ENCODE assay signal across 10 mouse cellular contexts in the genomic region with DNA sequence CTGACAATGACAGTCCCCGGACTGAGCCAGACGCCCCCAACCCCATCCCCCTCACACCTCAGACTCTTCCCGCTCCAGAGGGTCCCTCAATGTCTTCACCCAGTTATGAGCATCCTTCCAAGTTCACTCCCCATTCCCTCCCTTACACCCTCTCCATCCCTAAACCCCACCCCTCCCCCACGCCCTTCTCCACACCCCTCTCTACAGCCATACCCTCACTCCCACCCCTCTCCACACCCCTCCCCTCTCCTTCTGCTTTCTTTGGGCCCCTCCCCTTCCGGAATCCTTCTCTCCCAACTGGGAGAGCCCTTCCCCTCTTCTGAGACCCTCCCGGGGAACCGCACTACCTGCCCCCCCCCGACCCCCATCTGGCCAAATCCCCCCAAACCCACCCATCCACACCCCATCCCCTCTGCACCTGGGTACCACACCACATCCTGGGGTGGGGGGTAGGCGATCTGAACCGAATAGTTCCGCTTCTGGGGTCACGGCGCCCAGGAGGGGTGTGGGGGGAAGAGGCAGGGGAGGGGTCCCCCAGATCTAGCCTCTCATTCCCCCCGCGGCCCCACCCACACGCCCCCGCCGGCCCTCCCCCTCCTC. TPM values are rescaled to one million over a fixed set of nuclear protein-coding genes. Genes with fewer than 3 reads are reported as not detected.
A peak's percentile ranks its signal among the peaks of the same experiment; 100 is the strongest.
DNase-seq lines count a peak whose midpoint lies in the region; ATAC-seq lines count a peak whose summit lies in the region.
"Had no signal": no experiment of that assay in that cellular context is flagged by ENCODE, and none has a peak within 500 bp of the region (broad histone marks: within the 10 kb centered on the region; RNA-seq: fewer than 3 reads in every experiment).

No protein-coding gene starts in this region.

- H3K36me3 ChIP-seq in forebrain, embryonic 15.5 days: peaks cover 14% of the 10 kb centered on the region; the same call in 1 of the 2 replicates
- H3K36me3 ChIP-seq in midbrain, embryonic 10.5 days: no peaks in the 10 kb centered on the region
- H3K36me3 ChIP-seq: intestine, embryonic 15.5 days had no signal

- 1% methylated on average over 18 of the region's 18 CpGs for WGBS in forebrain, embryonic 15.5 days
- WGBS in midbrain, embryonic 10.5 days: 7% methylated on average over 18 of the region's 18 CpGs

- DNase-seq in right cerebral cortex, postnatal 4 days: peak; percentile 55
- DNase-seq in right cerebral cortex, postnatal 36 days (ENCODE audit: low spot score in 2 of 2): no peak
- DNase-seq in midbrain, embryonic 10.5 days (ENCODE audit: low spot score): peak; percentile 45
- no peak for DNase-seq in lung, postnatal 4 days
- DNase-seq in cerebellum, adult 11-12 months: no peak
- DNase-seq in layer of hippocampus, postnatal 36 days: no peak
- DNase-seq in spleen, adult 12 weeks (ENCODE audit: low spot score): no peak

- H3K9me3 ChIP-seq in forebrain, embryonic 15.5 days: no peaks in the 10 kb centered on the region
- H3K9me3 ChIP-seq in midbrain, embryonic 10.5 days (replicated peaks): no peaks in the 10 kb centered on the region
- H3K9me3 ChIP-seq: intestine, embryonic 15.5 days had no signal

- no peaks in the 10 kb centered on the region for H3K27me3 ChIP-seq in forebrain, embryonic 15.5 days
- peaks cover 93% of the 10 kb centered on the region for H3K27me3 ChIP-seq in midbrain, embryonic 10.5 days (ENCODE audit: low read depth, poor library complexity, severe bottlenecking)

- peak overlapping the region; percentile 89 for H3K4me2 ChIP-seq in forebrain, embryonic 15.5 days (replicated peaks)
- H3K4me2 ChIP-seq: intestine, embryonic 15.5 days had no signal

- H3K9ac ChIP-seq in forebrain, embryonic 15.5 days (replicated peaks): peak overlapping the region; percentile 61
- H3K9ac ChIP-seq: intestine, embryonic 15.5 days; liver, embryonic 14.5 days had no signal

- H3K27ac ChIP-seq in forebrain, embryonic 15.5 days (replicated peaks): peak overlapping the region; percentile 94
- peak overlapping the region; percentile 87 for H3K27ac ChIP-seq in midbrain, embryonic 10.5 days (replicated peaks)
- H3K27ac ChIP-seq: intestine, embryonic 15.5 days; liver, embryonic 14.5 days had no signal

- H3K4me3 ChIP-seq in forebrain, embryonic 15.5 days: peak overlapping the region; percentile 50
- peak overlapping the region; percentile 56 for H3K4me3 ChIP-seq in midbrain, embryonic 10.5 days
- H3K4me3 ChIP-seq: intestine, embryonic 15.5 days had no signal

- H3K4me1 ChIP-seq in forebrain, embryonic 15.5 days: peaks cover 56% of the 10 kb centered on the region
- H3K4me1 ChIP-seq in midbrain, embryonic 10.5 days: peaks cover 40% of the 10 kb centered on the region
- H3K4me1 ChIP-seq: intestine, embryonic 15.5 days had no signal

- peak; percentile 49 for ATAC-seq in forebrain, embryonic 15.5 days (replicated peaks)
- ATAC-seq: intestine, embryonic 15.5 days had no signal

RNA-seq across cellular contexts. Expression of gene Celf5, which starts 10.0 kb away (rescaled TPM):
- polyA plus RNA-seq in forebrain, embryonic 15.5 days (2015; fragmentation: Nextera tagmentation; extraction: Ambion mirVana): 76.1 and 78.5 TPM in 2 replicates
- polyA plus RNA-seq in midbrain, embryonic 10.5 days (2016; fragmentation: Nextera tagmentation; extraction: Ambion mirVana): 5.0 and 10.8 TPM in 2 replicates
- 100 to 1,000 TPM; 273 to 281 TPM for total RNA-seq in layer of hippocampus, postnatal 36 days (2021)

RNA-seq across cellular contexts. Expression of gene Nfic, which starts 17.1 kb away (rescaled TPM):
- 24.2 and 29.4 TPM in 2 replicates for polyA plus RNA-seq in forebrain, embryonic 15.5 days (2015; fragmentation: Nextera tagmentation; extraction: Ambion mirVana)
- polyA plus RNA-seq in midbrain, embryonic 10.5 days (2016; fragmentation: Nextera tagmentation; extraction: Ambion mirVana): 8.7 and 11.7 TPM in 2 replicates
- total RNA-seq in layer of hippocampus, postnatal 36 days (2021): 10 to 100 TPM; 55.3 to 55.8 TPM

RNA-seq across cellular contexts. Expression of gene Ncln, which starts 23.7 kb away (rescaled TPM):
- 60.3 and 65.0 TPM in 2 replicates for polyA plus RNA-seq in forebrain, embryonic 15.5 days (2015; fragmentation: Nextera tagmentation; extraction: Ambion mirVana)
- 84.5 and 87.5 TPM in 2 replicates for polyA plus RNA-seq in midbrain, embryonic 10.5 days (2016; fragmentation: Nextera tagmentation; extraction: Ambion mirVana)
- total RNA-seq in layer of hippocampus, postnatal 36 days (2021): 10 to 100 TPM; 77.1 to 90.0 TPM

RNA-seq across cellular contexts. Expression of gene S1pr4, which starts 27.4 kb away (rescaled TPM):
- polyA plus RNA-seq in forebrain, embryonic 15.5 days (2015; fragmentation: Nextera tagmentation; extraction: Ambion mirVana): 0.69 and 0.73 TPM in 2 replicates
- 0.37 and 0.89 TPM in 2 replicates for polyA plus RNA-seq in midbrain, embryonic 10.5 days (2016; fragmentation: Nextera tagmentation; extraction: Ambion mirVana)
- under 1 TPM; 0.40 to 0.65 TPM for total RNA-seq in layer of hippocampus, postnatal 36 days (2021)

RNA-seq across cellular contexts. Expression of gene Gna15, which starts 51.5 kb away (rescaled TPM):
- 0.57 and 0.84 TPM in 2 replicates for polyA plus RNA-seq in forebrain, embryonic 15.5 days (2015; fragmentation: Nextera tagmentation; extraction: Ambion mirVana)
- 0.53 and 0.85 TPM in 2 replicates for polyA plus RNA-seq in midbrain, embryonic 10.5 days (2016; fragmentation: Nextera tagmentation; extraction: Ambion mirVana)
- 1 to 10 TPM; 3.0 to 3.4 TPM for total RNA-seq in layer of hippocampus, postnatal 36 days (2021)

Comparison
In these comparisons a context has a peak if more than half of its experiments do, and no peak if none do; other contexts are left out.
1. DNase-seq: peak in right cerebral cortex, postnatal 4 days (single experiment) and midbrain, embryonic 10.5 days (single experiment); none in right cerebral cortex, postnatal 36 days (0 of 2), lung, postnatal 4 days (0 of 2), cerebellum, adult 11-12 months (single experiment), layer of hippocampus, postnatal 36 days (0 of 2) and spleen, adult 12 weeks (single experiment).